Mouse (Mus musculus): ENCODE results near the gene Crkl. TPM values are rescaled to one million over a fixed set of nuclear protein-coding genes. Genes with fewer than 3 reads are reported as not detected.

Gene Crkl
- polyA plus RNA-seq, 1 experiment from 2014 or later: 45.6 TPM

GRCm38 (mm10) chr16:17474761-17475160 is 23.0 kb downstream of the Crkl start:
- Histone ChIP-seq H3K4me1 (replicated peaks; ENCODE audit: control insufficient read depth, insufficient read depth, low read length) (peaks cover 10% of the 10 kb centered on the region), H3K9me3 (ENCODE audit: control insufficient read depth, low read length) (no peaks in the 10 kb centered on the region), H3K4me2 (no peak overlapping the region), H3K27me3 (replicated peaks; ENCODE audit: control insufficient read depth, insufficient read depth, low read length) (no peaks in the 10 kb centered on the region), H3K9ac (ENCODE audit: low read depth, low read length) (no peak overlapping the region), H3K36me3 (ENCODE audit: control insufficient read depth, insufficient read depth, low read length) (peaks cover 15% of the 10 kb centered on the region), H3K27ac (ENCODE audit: low read depth, low read length) (no peak overlapping the region), H3K4me3 (ENCODE audit: low read depth, low read length) (no peak overlapping the region)
- WGBS: 78% methylated on average over 2 of the region's 2 CpGs
- ATAC-seq (replicated peaks; ENCODE audit: low FRiP score) (no peak), DNase-seq (ENCODE audit: low spot score) (no peak)

GRCm38 (mm10) chr16:17475326-17475725 is 23.5 kb downstream of the Crkl start:
- H3K4me1 ChIP-seq (replicated peaks; ENCODE audit: control insufficient read depth, insufficient read depth, low read length): peaks cover 10% of the 10 kb centered on the region
- DNase-seq (ENCODE audit: low spot score) (no peak), ATAC-seq (replicated peaks; ENCODE audit: low FRiP score) (no peak)
- H3K4me3 ChIP-seq (ENCODE audit: low read depth, low read length): no peak overlapping the region
- H3K36me3 ChIP-seq (ENCODE audit: control insufficient read depth, insufficient read depth, low read length): peaks cover 14% of the 10 kb centered on the region
- 94% methylated on average over 4 of the region's 4 CpGs for whole genome bisulfite sequencing
- H3K9ac ChIP-seq (ENCODE audit: low read depth, low read length): no peak overlapping the region
- no peaks in the 10 kb centered on the region for H3K9me3 ChIP-seq (ENCODE audit: control insufficient read depth, low read length)
- H3K27ac ChIP-seq (ENCODE audit: low read depth, low read length): no peak overlapping the region
- no peak overlapping the region for H3K4me2 ChIP-seq
- no peaks in the 10 kb centered on the region for H3K27me3 ChIP-seq (replicated peaks; ENCODE audit: control insufficient read depth, insufficient read depth, low read length)

- Histone ChIP-seq H3K27me3 (replicated peaks; ENCODE audit: control insufficient read depth, insufficient read depth, low read length) (no peaks in the 10 kb centered on the region), H3K9me3 (ENCODE audit: control insufficient read depth, low read length) (no peaks in the 10 kb centered on the region), H3K4me1 (replicated peaks; ENCODE audit: control insufficient read depth, insufficient read depth, low read length) (peaks cover 8% of the 10 kb centered on the region), H3K27ac (ENCODE audit: low read depth, low read length) (no peak overlapping the region), H3K9ac (ENCODE audit: low read depth, low read length) (no peak overlapping the region), H3K4me3 (ENCODE audit: low read depth, low read length) (no peak overlapping the region), H3K4me2 (no peak overlapping the region), H3K36me3 (ENCODE audit: control insufficient read depth, insufficient read depth, low read length) (peaks cover 17% of the 10 kb centered on the region; the same call in 1 of the 2 replicates)
- 81% methylated on average over 4 of the region's 4 CpGs for WGBS
- ATAC-seq (replicated peaks; ENCODE audit: low FRiP score) (peak; percentile 27), DNase-seq (ENCODE audit: low spot score) (no peak)
Measured at GRCm38 (mm10) chr16:17478331-17478943, 26.6 kb downstream of the Crkl start.

GRCm38 (mm10) chr16:17481465-17481864 is 29.7 kb downstream of the Crkl start:
- H3K4me3 ChIP-seq (ENCODE audit: low read depth, low read length): no peak overlapping the region
- ATAC-seq (replicated peaks; ENCODE audit: low FRiP score) (peak; percentile 66; the same call in 1 of the 2 replicates), DNase-seq (ENCODE audit: low spot score) (no peak)
- WGBS: 51% methylated on average over 2 of the region's 2 CpGs
- peaks cover 8% of the 10 kb centered on the region for H3K4me1 ChIP-seq (replicated peaks; ENCODE audit: control insufficient read depth, insufficient read depth, low read length)
- H3K27ac ChIP-seq (ENCODE audit: low read depth, low read length): no peak overlapping the region
- no peaks in the 10 kb centered on the region for H3K27me3 ChIP-seq (replicated peaks; ENCODE audit: control insufficient read depth, insufficient read depth, low read length)
- no peaks in the 10 kb centered on the region for H3K9me3 ChIP-seq (ENCODE audit: control insufficient read depth, low read length)
- no peak overlapping the region for H3K4me2 ChIP-seq
- H3K9ac ChIP-seq (ENCODE audit: low read depth, low read length): no peak overlapping the region
- H3K36me3 ChIP-seq (ENCODE audit: control insufficient read depth, insufficient read depth, low read length): peaks cover 26% of the 10 kb centered on the region

GRCm38 (mm10) chr16:17486505-17486904 is 34.7 kb downstream of the Crkl start:
- ATAC-seq (replicated peaks; ENCODE audit: low FRiP score): no peak
- H3K36me3 ChIP-seq (ENCODE audit: control insufficient read depth, insufficient read depth, low read length): peaks cover 29% of the 10 kb centered on the region

GRCm38 (mm10) chr16:17488478-17489468 is 37.0 kb downstream of the Crkl start:
- ATAC-seq (replicated peaks; ENCODE audit: low FRiP score): peak; percentile 30
- Histone ChIP-seq H3K27ac (ENCODE audit: low read depth, low read length) (0 out of 2 replicates have a peak overlapping the region, but pooled peaks have one; percentile 17), H3K9ac (ENCODE audit: low read depth, low read length) (peak overlapping the region; percentile 46; the same call in 1 of the 2 replicates)

More at GRCm38 (mm10) chr16:17486505-17486904, 34.7 kb downstream of the Crkl start:
- no peaks in the 10 kb centered on the region for H3K9me3 ChIP-seq (ENCODE audit: control insufficient read depth, low read length)
- no peak overlapping the region for H3K9ac ChIP-seq (ENCODE audit: low read depth, low read length)
- no peak overlapping the region for H3K4me2 ChIP-seq
- DNase-seq (ENCODE audit: low spot score): no peak
- no peak overlapping the region for H3K27ac ChIP-seq (ENCODE audit: low read depth, low read length)
- H3K4me1 ChIP-seq (replicated peaks; ENCODE audit: control insufficient read depth, insufficient read depth, low read length): 0 out of 2 replicates have a peak, but pooled peaks cover 8% of the 10 kb centered on the region
- H3K4me3 ChIP-seq (ENCODE audit: low read depth, low read length): no peak overlapping the region
- 67% methylated on average over 3 of the region's 3 CpGs for WGBS
- peaks cover 18% of the 10 kb centered on the region for H3K27me3 ChIP-seq (replicated peaks; ENCODE audit: control insufficient read depth, insufficient read depth, low read length)

GRCm38 (mm10) chr16:17489469-17490111 is 37.8 kb downstream of the Crkl start, which contains the start of gene Aifm3:
TSS of gene Aifm3 (plus strand) at chr16:17489611.
- H3K9ac ChIP-seq (ENCODE audit: low read depth, low read length): peak within 1 kb of the TSS; percentile 46; the same call in 1 of the 2 replicates
- H3K36me3 ChIP-seq (ENCODE audit: control insufficient read depth, insufficient read depth, low read length): peaks cover 9% of the 10 kb centered on the region
- peak; percentile 82 for ATAC-seq (replicated peaks; ENCODE audit: low FRiP score)
- peak within 1 kb of the TSS; percentile 55 for H3K4me3 ChIP-seq (ENCODE audit: low read depth, low read length)
- no peak for DNase-seq (ENCODE audit: low spot score)
- 0 out of 2 replicates have a peak, but pooled peaks cover 8% of the 10 kb centered on the region for H3K4me1 ChIP-seq (replicated peaks; ENCODE audit: control insufficient read depth, insufficient read depth, low read length)
- H3K27me3 ChIP-seq (replicated peaks; ENCODE audit: control insufficient read depth, insufficient read depth, low read length): peaks cover 18% of the 10 kb centered on the region
- no peaks in the 10 kb centered on the region for H3K9me3 ChIP-seq (ENCODE audit: control insufficient read depth, low read length)
- H3K27ac ChIP-seq (ENCODE audit: low read depth, low read length): 0 out of 2 replicates have a peak within 1 kb of the TSS, but pooled peaks have one; percentile 17
- peak within 1 kb of the TSS; percentile 87 for H3K4me2 ChIP-seq
- WGBS: 4% methylated on average over 47 of the region's 47 CpGs

More at GRCm38 (mm10) chr16:17488478-17489468, 37.0 kb downstream of the Crkl start:
- Histone ChIP-seq H3K27me3 (replicated peaks; ENCODE audit: control insufficient read depth, insufficient read depth, low read length) (peaks cover 18% of the 10 kb centered on the region), H3K36me3 (ENCODE audit: control insufficient read depth, insufficient read depth, low read length) (peaks cover 16% of the 10 kb centered on the region), H3K4me3 (ENCODE audit: low read depth, low read length) (peak overlapping the region; percentile 55), H3K9me3 (ENCODE audit: control insufficient read depth, low read length) (no peaks in the 10 kb centered on the region), H3K4me1 (replicated peaks; ENCODE audit: control insufficient read depth, insufficient read depth, low read length) (0 out of 2 replicates have a peak, but pooled peaks cover 8% of the 10 kb centered on the region), H3K4me2 (peak overlapping the region; percentile 87)
- DNase-seq (ENCODE audit: low spot score): no peak
- 53% methylated on average over 14 of the region's 14 CpGs for WGBS

- no peak for DNase-seq (ENCODE audit: low spot score)
- no peaks in the 10 kb centered on the region for H3K9me3 ChIP-seq (ENCODE audit: control insufficient read depth, low read length)
- no peak for ATAC-seq (replicated peaks; ENCODE audit: low FRiP score)
- 0 out of 2 replicates have a peak, but pooled peaks cover 8% of the 10 kb centered on the region for H3K4me1 ChIP-seq (replicated peaks; ENCODE audit: control insufficient read depth, insufficient read depth, low read length)
- 0 out of 2 replicates have a peak, but pooled peaks cover 2% of the 10 kb centered on the region for H3K36me3 ChIP-seq (ENCODE audit: control insufficient read depth, insufficient read depth, low read length)
- no peak overlapping the region for H3K4me3 ChIP-seq (ENCODE audit: low read depth, low read length)
- 76% methylated on average over 5 of the region's 5 CpGs for WGBS
- no peak overlapping the region for H3K9ac ChIP-seq (ENCODE audit: low read depth, low read length)
- no peak overlapping the region for H3K27ac ChIP-seq (ENCODE audit: low read depth, low read length)
- no peak overlapping the region for H3K4me2 ChIP-seq
- peaks cover 18% of the 10 kb centered on the region for H3K27me3 ChIP-seq (replicated peaks; ENCODE audit: control insufficient read depth, insufficient read depth, low read length)
Measured at GRCm38 (mm10) chr16:17491154-17491553, 39.4 kb downstream of the Crkl start.

Measured in liver, embryonic 11.5 days (tissue).